Mouse (Mus musculus) cerebellum, postnatal 10 days (tissue): ENCODE results near the gene Mapk10.
A peak's percentile ranks its signal among the peaks of the same experiment; 100 is the strongest.

Source experiments
- DNase-seq, 2 experiments: peaks; one replicate each; pipeline ENCODE4 v3.0.0; 2021; ENCODE audit warnings: mixed read lengths in 2 of 2

Mapk10 gene

GRCm38 (mm10) chr5:103211101-103211848, at the start of gene Mapk10:
Gene Mapk10 (minus strand): TSS chr5:103211334.
- DNase-seq, result peak; percentile 91 to 92

DNA sequence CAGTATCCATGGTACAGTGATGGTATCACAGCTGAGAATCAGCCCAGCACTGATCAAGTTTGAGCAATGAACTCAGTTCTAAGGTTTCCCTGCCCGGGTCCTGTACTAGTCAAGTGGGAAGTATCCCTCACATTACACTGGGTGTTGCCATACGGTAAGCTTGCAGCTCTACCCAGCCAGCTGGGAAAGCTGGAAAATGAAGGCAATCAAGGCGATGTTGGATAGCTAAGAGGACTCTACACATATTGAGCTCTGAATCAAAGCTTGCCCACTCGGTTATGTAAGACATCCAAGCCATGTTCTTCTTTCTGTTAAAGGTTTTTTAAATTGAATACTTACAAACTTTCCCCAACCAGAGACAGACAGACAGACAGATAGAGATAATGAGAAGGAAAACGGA, 45.0 kb upstream of the Mapk10 start:
- DNase-seq, result no peak

- DNase-seq, result no peak
Measured at GRCm38 (mm10) chr5:103242430-103242829, 31.3 kb upstream of the Mapk10 start.

- DNase-seq, result no peak
Measured at GRCm38 (mm10) chr5:103231822-103232221, 20.7 kb upstream of the Mapk10 start.

- no peak for DNase-seq
Measured at GRCm38 (mm10) chr5:103230334-103230733, 19.2 kb upstream of the Mapk10 start.

DNA sequence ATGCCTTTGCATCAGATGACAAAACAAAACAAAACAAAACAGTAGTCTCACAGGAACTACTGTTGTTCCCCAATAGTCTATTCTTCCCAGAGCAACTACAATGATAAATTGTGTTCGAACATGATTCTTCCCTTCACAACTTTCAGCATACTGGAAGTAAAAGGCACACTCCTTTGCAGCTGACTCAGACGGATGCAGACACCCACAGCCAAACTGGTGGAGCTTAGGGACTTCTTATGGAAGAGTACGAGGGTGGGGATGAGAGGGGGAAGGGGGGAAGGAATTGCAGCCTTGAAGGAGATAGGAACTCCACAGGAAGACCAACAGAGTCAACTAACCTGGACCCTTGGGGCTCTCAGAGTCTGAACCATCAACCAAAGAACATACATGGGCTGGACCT, 18.2 kb upstream of the Mapk10 start:
- DNase-seq, result no peak

- no peak for DNase-seq
Measured at GRCm38 (mm10) chr5:103221997-103222396, 10.9 kb upstream of the Mapk10 start.

DNA sequence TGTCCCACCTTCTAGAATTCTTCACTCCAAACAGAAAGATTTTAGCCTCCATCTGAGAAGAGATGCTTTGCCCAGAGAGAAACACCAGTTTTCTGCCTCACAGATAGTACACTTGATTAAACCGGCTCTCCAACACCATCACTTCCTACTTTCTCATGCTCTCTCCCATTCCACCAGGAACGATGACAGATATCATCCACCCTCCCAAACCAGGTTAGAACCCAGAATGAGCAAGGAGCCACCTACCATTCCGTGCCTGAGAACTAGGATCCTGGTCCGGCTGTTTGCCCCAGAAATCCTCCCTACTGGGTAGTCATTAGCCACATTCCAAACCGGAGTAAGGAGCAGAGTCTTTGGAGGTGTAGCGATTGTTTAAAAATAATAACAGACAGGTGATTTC, 490 bp downstream of the Mapk10 start:
- DNase-seq, result peak; percentile 53 to 72

GRCm38 (mm10) chr5:103210018-103210417, 1.1 kb downstream of the Mapk10 start:
- DNase-seq, result peak; percentile 95 to 97

DNA sequence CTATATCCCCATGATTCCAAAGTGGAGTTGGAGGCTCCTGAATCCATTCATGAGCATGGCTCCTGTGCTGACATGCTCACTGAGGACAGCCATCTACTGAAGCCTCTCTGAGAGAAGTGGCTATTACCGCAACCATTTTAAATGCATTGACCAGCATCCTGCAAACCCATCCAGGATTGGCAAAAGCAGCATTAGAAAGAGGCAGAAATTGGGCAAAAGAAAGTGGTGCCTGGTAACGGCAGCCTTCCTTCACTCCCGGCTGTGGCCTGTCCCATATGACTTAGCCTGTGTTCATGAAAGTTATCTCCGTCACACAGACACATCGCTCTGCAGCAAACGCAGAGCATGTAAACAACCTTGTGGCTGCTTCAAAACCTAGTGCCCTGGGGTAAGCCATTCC, 1.6 kb downstream of the Mapk10 start:
- DNase-seq, result peak; percentile 37 to 60

DNA sequence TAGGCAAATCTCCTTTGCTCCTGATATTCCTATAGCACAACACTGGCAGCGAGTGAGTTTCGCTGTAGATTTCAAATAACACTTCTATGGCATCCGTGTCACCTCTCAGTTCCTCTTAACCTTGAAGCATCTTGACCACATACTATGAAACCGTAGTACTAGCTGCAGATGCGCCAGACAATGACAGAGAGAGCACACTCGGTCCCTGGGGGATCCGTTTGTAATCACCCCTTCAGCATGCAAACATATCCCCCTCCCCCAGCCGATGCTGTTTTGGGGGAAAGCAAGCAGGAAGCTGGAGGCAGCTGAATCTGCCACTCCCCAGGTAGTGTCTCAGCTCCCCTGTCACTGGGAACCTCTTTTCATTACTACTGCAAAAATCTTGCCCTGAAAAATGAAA, 2.3 kb downstream of the Mapk10 start:
- DNase-seq, result peak; percentile 80

DNA sequence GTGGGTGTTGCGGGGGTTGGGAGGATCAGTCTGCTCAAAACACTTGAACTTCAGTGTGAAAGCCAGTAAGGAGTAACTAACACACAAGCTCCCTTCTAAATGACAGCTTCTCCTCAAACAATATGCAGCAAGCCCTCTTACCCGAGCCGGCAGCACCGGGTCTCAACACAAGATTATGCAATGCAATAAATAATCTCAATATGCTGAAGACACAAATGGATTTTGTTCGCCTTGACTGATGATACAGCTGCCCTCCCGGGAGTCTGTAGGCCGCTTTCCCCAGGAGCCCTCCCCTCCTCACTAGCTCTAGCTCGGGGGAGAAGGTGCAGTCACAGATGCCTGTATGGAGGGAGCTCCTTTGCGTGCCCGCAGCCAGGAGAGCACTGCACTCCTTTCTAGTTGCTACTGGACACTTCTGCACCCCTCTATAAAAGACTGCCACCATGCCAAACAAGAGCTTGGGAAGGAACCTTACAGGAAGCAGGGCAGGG, 3.1 kb downstream of the Mapk10 start:
- DNase-seq, result peak; percentile 36 to 53

- DNase-seq, result no peak
Measured at GRCm38 (mm10) chr5:103197796-103198325, 13.3 kb downstream of the Mapk10 start.

GRCm38 (mm10) chr5:103194549-103194948, 16.6 kb downstream of the Mapk10 start:
- no peak for DNase-seq

DNA sequence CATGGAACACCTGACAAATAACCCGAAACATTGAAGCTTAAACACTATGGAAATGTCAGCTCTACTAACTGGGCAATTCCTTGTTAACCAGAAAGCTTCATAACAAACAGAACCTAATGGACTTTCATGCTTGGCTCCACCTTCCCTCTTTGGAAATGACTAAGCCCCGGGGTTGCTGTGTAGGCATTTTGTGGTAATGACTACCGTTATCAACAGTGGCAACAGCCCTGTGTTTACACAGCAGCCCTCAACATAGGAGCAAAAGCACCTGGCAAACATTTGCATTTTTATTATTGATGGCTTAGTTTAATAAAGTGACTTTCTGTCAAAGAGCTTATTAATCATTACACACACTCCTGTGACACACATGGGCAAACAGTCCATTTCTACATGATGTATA, 17.4 kb downstream of the Mapk10 start:
- DNase-seq, result no peak

- DNase-seq, result no peak
Measured at GRCm38 (mm10) chr5:103191577-103191976, 19.6 kb downstream of the Mapk10 start.

- DNase-seq, result no peak
Measured at GRCm38 (mm10) chr5:103184256-103184655, 26.9 kb downstream of the Mapk10 start.

GRCm38 (mm10) chr5:103181622-103182021, 29.5 kb downstream of the Mapk10 start:
- DNase-seq, result no peak

- DNase-seq, result peak; percentile 54
Measured at GRCm38 (mm10) chr5:103177010-103177409, 34.1 kb downstream of the Mapk10 start.

- no peak for DNase-seq
Measured at GRCm38 (mm10) chr5:103175989-103176388, 35.1 kb downstream of the Mapk10 start.

DNA sequence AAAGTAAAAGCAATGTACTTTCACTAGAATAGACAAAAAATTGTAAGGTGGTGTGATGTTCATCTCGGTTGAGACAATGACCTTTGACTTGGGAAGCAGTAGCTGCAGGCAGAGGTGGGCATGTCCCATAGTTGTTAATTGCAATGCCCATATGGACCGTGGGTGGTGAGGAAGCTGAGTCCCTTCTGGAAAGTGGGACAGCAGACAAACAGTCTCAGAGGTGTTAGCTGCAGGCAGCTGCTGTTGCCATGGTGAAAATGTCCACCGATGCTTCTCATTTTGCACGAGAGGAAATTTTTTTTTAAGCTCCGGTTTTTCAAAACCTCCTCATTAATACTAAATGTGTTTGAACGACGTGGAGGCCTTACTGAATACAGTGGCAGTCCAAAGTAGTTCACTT, 36.5 kb downstream of the Mapk10 start:
- no peak for DNase-seq

DNA sequence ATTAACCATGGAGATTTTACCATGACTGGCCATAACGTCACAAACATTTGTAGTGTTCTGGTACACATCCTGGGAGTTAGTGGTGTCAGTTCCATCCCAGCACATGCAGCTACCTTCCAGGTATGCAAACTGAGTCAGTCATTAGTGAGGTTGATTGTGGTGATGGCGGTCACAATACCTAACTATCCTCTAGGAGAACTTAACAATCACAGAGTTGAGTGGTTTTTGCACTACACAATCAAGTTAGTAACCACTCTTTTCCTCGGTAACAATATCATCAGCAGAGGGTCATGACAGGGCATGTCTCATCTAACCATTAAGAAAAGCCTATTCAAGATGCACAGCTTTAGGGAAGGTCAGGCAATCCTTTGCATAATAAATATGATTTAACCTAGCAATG, 39.9 kb downstream of the Mapk10 start:
- no peak for DNase-seq

DNA sequence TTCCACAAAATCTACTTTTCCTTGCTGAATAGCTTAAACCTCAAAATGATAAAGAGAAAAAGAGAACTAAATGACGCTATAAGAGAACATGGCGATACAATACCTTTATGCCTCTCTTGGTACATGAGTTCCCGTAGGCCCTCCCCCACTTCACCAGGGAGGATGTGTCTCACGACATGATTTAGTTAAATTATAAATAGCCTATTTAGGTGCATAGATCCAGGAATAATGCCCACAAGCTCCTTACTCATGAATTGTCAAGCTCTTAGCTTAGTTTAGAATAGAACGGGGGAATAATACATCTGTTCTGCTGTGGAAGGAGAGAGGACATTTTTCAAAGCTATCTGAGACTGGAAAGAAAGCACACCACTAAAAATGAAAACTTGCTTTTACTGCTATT, 43.8 kb downstream of the Mapk10 start:
- DNase-seq, result no peak

DNA sequence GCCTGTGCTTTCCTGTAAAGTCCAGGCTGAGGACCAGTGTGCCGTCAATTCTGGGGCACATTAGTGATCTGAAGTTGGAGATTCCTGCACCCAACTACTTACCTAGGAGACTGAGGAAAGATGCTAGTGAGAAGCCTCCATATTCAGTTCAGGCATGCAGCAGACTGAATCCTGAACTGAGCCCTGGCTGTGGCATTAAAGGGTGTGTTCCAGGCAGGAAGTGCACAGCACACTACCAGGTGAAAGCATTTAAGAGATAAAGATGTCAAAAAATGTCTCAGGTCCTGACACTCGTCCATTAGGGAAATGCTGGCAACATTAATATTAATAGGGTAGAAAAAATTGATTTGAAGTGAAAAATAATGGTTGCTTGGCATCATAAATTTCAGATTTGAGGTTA, 44.4 kb downstream of the Mapk10 start:
- no peak for DNase-seq

GRCm38 (mm10) chr5:103164022-103164421, 47.1 kb downstream of the Mapk10 start:
- DNase-seq, result no peak
